Mouse (Mus musculus) MEL (cell line): ENCODE results near the gene Ctsg. TPM values are rescaled to one million over a fixed set of nuclear protein-coding genes. Genes with fewer than 3 reads are reported as not detected.
"Not testable (repeated sequence)": the region's sequence is repeated elsewhere in the genome, so short reads cannot be mapped to it uniquely, and the experiment has no call there.

Source experiments
- DNase-seq: peaks from one replicate; pipeline ENCODE4 v3.0.0; 2011; ENCODE audit warnings: low read depth, low spot score
- H3K27ac ChIP-seq: 2 replicates; pipeline ENCODE4 v1.5.1; 2012; ENCODE audit warnings: low read depth, mild to moderate bottlenecking, control low read depth, low read length, moderate library complexity; ENCODE audit not compliant: control insufficient read depth
- H3K27me3 ChIP-seq, 2 experiments: fragments of 150-350 bp in 1 of 2; sonication (generic) in 1 of 2; 2 replicates each; pipeline ENCODE4 v1.6.1; 2012; ENCODE audit warnings: low read length in 2 of 2, mild to moderate bottlenecking in 2 of 2, improper control_type of control experiment in 1 of 2, moderate library complexity in 1 of 2; ENCODE audit not compliant: insufficient read depth in 2 of 2, control insufficient read depth in 1 of 2
- H3K36me3 ChIP-seq, 2 experiments: 2 replicates each; pipeline ENCODE4 v1.6.1; 2012 to 2014; ENCODE audit warnings: low read length in 2 of 2, improper control_type of control experiment in 1 of 2, inconsistent platforms in 1 of 2, mild to moderate bottlenecking in 1 of 2; ENCODE audit not compliant: insufficient read depth in 2 of 2, control insufficient read depth in 1 of 2
- H3K4me1 ChIP-seq, 2 experiments: fragments of 150-350 bp in 1 of 2; sonication (generic) in 1 of 2; 2 replicates each; pipeline ENCODE4 v1.6.1; 2012; ENCODE audit warnings: low read length in 2 of 2, improper control_type of control experiment in 1 of 2, mild to moderate bottlenecking in 1 of 2; ENCODE audit not compliant: insufficient read depth in 2 of 2, control insufficient read depth in 1 of 2
- H3K4me3 ChIP-seq, 2 experiments: fragments of 150-350 bp in 1 of 2; sonication (generic) in 1 of 2; 2 replicates each; pipeline ENCODE4 v1.5.1; 2012; ENCODE audit warnings: low read depth in 2 of 2, low read length in 2 of 2, mild to moderate bottlenecking in 2 of 2, moderate library complexity in 2 of 2, control low read depth in 1 of 2, improper control_type of control experiment in 1 of 2; ENCODE audit not compliant: control insufficient read depth in 1 of 2, insufficient read depth in 1 of 2
- H3K79me2 ChIP-seq: 2 replicates; pipeline ENCODE4 v1.6.1; 2012; ENCODE audit warnings: mild to moderate bottlenecking, low read length, moderate library complexity; ENCODE audit not compliant: control insufficient read depth, poor library complexity, insufficient read depth
- H3K9ac ChIP-seq: 2 replicates; pipeline ENCODE4 v1.6.1; 2012; ENCODE audit warnings: low read depth, mild to moderate bottlenecking, control low read depth, low read length, moderate library complexity; ENCODE audit not compliant: control insufficient read depth, poor library complexity, severe bottlenecking
- H3K9me3 ChIP-seq: fragments of 150-350 bp; sonication (generic); replicated peaks from 2 replicates; pipeline ENCODE4 v1.6.1; 2012; ENCODE audit warnings: mild to moderate bottlenecking, low read length, improper control_type of control experiment, moderate library complexity; ENCODE audit not compliant: insufficient read depth
- BHLHE40 ChIP-seq: IDR thresholded peaks from 2 replicates; pipeline ENCODE4 v1.6.1; 2012; ENCODE audit warnings: low read depth, mild to moderate bottlenecking, inconsistent platforms, low read length, improper control_type of control experiment, borderline replicate concordance
- CHD2 ChIP-seq: IDR thresholded peaks from 2 replicates; pipeline ENCODE4 v1.6.1; 2011; ENCODE audit warnings: low read length, improper control_type of control experiment
- E2F4 ChIP-seq: IDR thresholded peaks from 2 replicates; pipeline ENCODE4 v1.6.1; 2011; ENCODE audit warnings: low read depth, low read length, improper control_type of control experiment, borderline replicate concordance
- EP300 ChIP-seq, 2 experiments: IDR thresholded peaks; 2 replicates each; pipeline ENCODE4 v1.6.1; 2011; ENCODE audit warnings: improper control_type of control experiment in 2 of 2, low read length in 2 of 2, low read depth in 1 of 2, mild to moderate bottlenecking in 1 of 2
- ETS1 ChIP-seq: IDR thresholded peaks from 2 replicates; pipeline ENCODE4 v1.6.1; 2012; ENCODE audit warnings: low read depth, mild to moderate bottlenecking, inconsistent platforms, low read length, improper control_type of control experiment, moderate library complexity
- GABPA ChIP-seq: IDR thresholded peaks from 2 replicates; pipeline ENCODE4 v1.6.1; 2012; ENCODE audit warnings: low read depth, mild to moderate bottlenecking, inconsistent platforms, low read length, improper control_type of control experiment, moderate library complexity
- KAT2A ChIP-seq: conservative IDR thresholded peaks from 2 replicates; pipeline ENCODE4 v1.6.1; 2012; ENCODE audit warnings: low read depth, low read length, improper control_type of control experiment, inconsistent platforms
- MAX ChIP-seq: IDR thresholded peaks from 2 replicates; pipeline ENCODE4 v1.6.1; 2011; ENCODE audit warnings: low read length, improper control_type of control experiment
- MAZ ChIP-seq: IDR thresholded peaks from 2 replicates; pipeline ENCODE4 v1.6.1; 2012; ENCODE audit warnings: low read depth, mild to moderate bottlenecking, inconsistent platforms, low read length, improper control_type of control experiment
- MXI1 ChIP-seq: IDR thresholded peaks from 2 replicates; pipeline ENCODE4 v1.6.1; 2011; ENCODE audit warnings: mild to moderate bottlenecking, low read depth, low read length, improper control_type of control experiment
- NRF1 ChIP-seq: IDR thresholded peaks from 2 replicates; pipeline ENCODE4 v1.6.1; 2014; ENCODE audit warnings: low read depth, mild to moderate bottlenecking, inconsistent platforms, low read length, improper control_type of control experiment, moderate library complexity; ENCODE audit not compliant: poor library complexity, insufficient read depth, severe bottlenecking
- RAD21 ChIP-seq: IDR thresholded peaks from 2 replicates; pipeline ENCODE4 v1.6.1; 2011; ENCODE audit warnings: mild to moderate bottlenecking, low read depth, low read length, improper control_type of control experiment
- RCOR1 ChIP-seq: IDR thresholded peaks from 2 replicates; pipeline ENCODE4 v1.6.1; 2012; ENCODE audit warnings: low read depth, mild to moderate bottlenecking, inconsistent platforms, low read length, improper control_type of control experiment
- SIN3A ChIP-seq: IDR thresholded peaks from 2 replicates; pipeline ENCODE4 v1.6.1; 2012; ENCODE audit warnings: low read length, improper control_type of control experiment, inconsistent platforms
- SMC3 ChIP-seq: IDR thresholded peaks from 2 replicates; pipeline ENCODE4 v1.6.1; 2011; ENCODE audit warnings: low read depth, low read length, improper control_type of control experiment
- TAL1 ChIP-seq: IDR thresholded peaks from 2 replicates; pipeline ENCODE4 v1.6.1; 2012; ENCODE audit warnings: mild to moderate bottlenecking, inconsistent platforms, low read length, moderate library complexity, mixed read lengths
- TCF12 ChIP-seq: IDR thresholded peaks from 2 replicates; pipeline ENCODE4 v1.6.1; 2014; ENCODE audit warnings: low read depth, mild to moderate bottlenecking, inconsistent platforms, low read length, improper control_type of control experiment, moderate library complexity
- USF1 ChIP-seq: IDR thresholded peaks from 2 replicates; pipeline ENCODE4 v1.6.1; 2014; ENCODE audit warnings: low read depth, mild to moderate bottlenecking, inconsistent platforms, low read length, improper control_type of control experiment, moderate library complexity
- ZKSCAN1 ChIP-seq: IDR thresholded peaks from 2 replicates; pipeline ENCODE4 v1.6.1; 2012; ENCODE audit warnings: low read depth, mild to moderate bottlenecking, inconsistent platforms, low read length, improper control_type of control experiment, moderate library complexity
- polyA plus RNA-seq, 2 experiments: library from polyadenylated mRNA; stranded (reverse) in 1 of 2; unstranded in 1 of 2; fragments of >175 nt in 1 of 2; fragments of >200 nt in 1 of 2; gene quantifications; 2 replicates each; pipeline versions ENCODE4 v1.2.1 to v1.2.4; 2012; ENCODE audit warnings: low replicate concordance in 2 of 2, low read depth in 1 of 2; ENCODE audit not compliant: insufficient read length in 2 of 2, insufficient read depth in 1 of 2, missing spikeins in 1 of 2
- total RNA-seq: library from RNA; depleted of rRNA; stranded (reverse); fragments of 300-350 nt; gene quantifications from 2 replicates; pipeline ENCODE4 v1.2.3, GENCODE M21; 2012

Ctsg gene
- total and polyA plus RNA-seq, 3 experiments, result not detected

GRCm38 (mm10) chr14:56086711-56087110, 15.7 kb downstream of the Ctsg start:
- no peak for DNase-seq

GRCm38 (mm10) chr14:56085167-56085566, 17.2 kb downstream of the Ctsg start, which contains the start of gene Mcpt8:
Mcpt8 (minus strand) TSS chr14:56085273.
- no peaks in the 10 kb centered on the region for H3K9me3 ChIP-seq
- H3K4me3 ChIP-seq, result no peak within 1 kb of the TSS
- no peaks in the 10 kb centered on the region for H3K36me3 ChIP-seq
- peaks cover 4 to 11% of the 10 kb centered on the region in 2 experiments for H3K27me3 ChIP-seq
- H3K9ac ChIP-seq, result no peak within 1 kb of the TSS
- no peak within 1 kb of the TSS for H3K27ac ChIP-seq
- DNase-seq, result no peak
- no peaks in the 10 kb centered on the region for H3K4me1 ChIP-seq
- H3K79me2 ChIP-seq, result no peaks in the 10 kb centered on the region
- no peak for TF ChIP-seq E2F4
- TF ChIP-seq ZKSCAN1, result no peak
- no peak for TF ChIP-seq ETS1

More at GRCm38 (mm10) chr14:56086711-56087110, 15.7 kb downstream of the Ctsg start:
- no peaks in the 10 kb centered on the region for H3K79me2 ChIP-seq
- no peaks in the 10 kb centered on the region for H3K36me3 ChIP-seq
- H3K27me3 ChIP-seq, result peaks cover 6 to 17% of the 10 kb centered on the region in 2 experiments
- no peaks in the 10 kb centered on the region for H3K9me3 ChIP-seq
- no peak overlapping the region for H3K27ac ChIP-seq
- H3K4me3 ChIP-seq, result no peak overlapping the region
- no peak overlapping the region for H3K9ac ChIP-seq
- H3K4me1 ChIP-seq, result no peaks in the 10 kb centered on the region
- TF ChIP-seq EP300 (IDR thresholded peaks at IDR 0.05; ENCODE audit: low read depth in 1 of 2, low read length in 2 of 2), result no peak
- no peak for TF ChIP-seq ETS1
- no peak for TF ChIP-seq USF1
- no peak for TF ChIP-seq TCF12

DNA sequence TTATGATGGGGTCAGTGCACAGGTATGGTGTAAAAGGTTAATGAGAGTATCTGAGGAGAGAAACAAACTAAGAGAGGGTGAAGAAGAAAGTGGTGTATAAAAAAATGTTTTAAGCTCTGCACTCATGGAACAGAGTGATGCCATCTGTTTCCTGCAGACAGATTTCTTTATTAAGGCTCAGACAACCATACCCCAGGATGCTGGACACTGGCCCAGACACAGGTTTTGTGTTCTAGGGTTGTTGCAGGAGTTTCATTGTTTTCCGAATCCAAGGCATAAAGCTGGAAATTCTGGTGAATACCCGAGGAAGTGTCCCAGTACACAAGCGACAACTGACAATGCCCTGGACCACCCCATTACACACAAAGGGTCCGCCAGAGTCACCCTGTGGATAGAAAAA, 20.4 kb downstream of the Ctsg start:
- Histone ChIP-seq H3K27ac (no peak overlapping the region), H3K27me3 (peaks cover 2% of the 10 kb centered on the region in 2 experiments; a peak in 2 of 4 replicates), H3K9ac (no peak overlapping the region), H3K4me1 (no peaks in the 10 kb centered on the region), H3K79me2 (no peaks in the 10 kb centered on the region), H3K36me3 (no peaks in the 10 kb centered on the region), H3K9me3 (no peaks in the 10 kb centered on the region), H3K4me3 (no peak overlapping the region)
- TF ChIP-seq RCOR1 (no peak), RAD21 (no peak), GABPA (no peak), MAZ (no peak), CHD2 (no peak), SMC3 (no peak), ZKSCAN1 (no peak), MXI1 (no peak), BHLHE40 (no peak), TCF12 (no peak), SIN3A (no peak), KAT2A (no peak), ETS1 (no peak), MAX (no peak), NRF1 (no peak), TAL1 (no peak)
- DNase-seq, result no peak

GRCm38 (mm10) chr14:56062213-56062612, 40.2 kb downstream of the Ctsg start, which contains the start of gene Mcpt4:
Mcpt4 (minus strand) TSS chr14:56062313.
- H3K4me1 ChIP-seq, DNase-seq, H3K36me3 ChIP-seq, H3K4me3 ChIP-seq, H3K27me3 ChIP-seq, H3K9me3 ChIP-seq, H3K79me2 ChIP-seq, H3K9ac ChIP-seq, H3K27ac ChIP-seq: not testable (repeated sequence)
